Mouse (Mus musculus) heart, embryonic 16.5 days (tissue): ENCODE results near the gene Med24. TPM values are rescaled to one million over a fixed set of nuclear protein-coding genes. Genes with fewer than 3 reads are reported as not detected.

Experiments used
- ATAC-seq: fragments of 200-750 bp; cut with Nextera tagmentation; replicated peaks from 2 replicates; pipeline ENCODE4 v1.8.0; 2017; ENCODE audit warnings: moderate number of reproducible peaks; ENCODE audit not compliant: insufficient read depth, low FRiP score; ENCODE audit errors: extremely low read depth
- H3K27ac ChIP-seq: fragments of 300-500 bp; sonication (generic); 2 replicates; pipeline ENCODE4 v1.5.1; 2014; ENCODE audit warnings: mild to moderate bottlenecking, low read length, control low read depth, moderate library complexity
- H3K27me3 ChIP-seq: fragments of 300-500 bp; sonication (generic); 2 replicates; pipeline ENCODE4 v1.6.1; 2014; ENCODE audit warnings: low read length, mixed read lengths; ENCODE audit not compliant: control insufficient read depth, insufficient read depth
- H3K36me3 ChIP-seq: fragments of 300-500 bp; sonication (generic); 2 replicates; pipeline ENCODE4 v1.6.1; 2014; ENCODE audit not compliant: control insufficient read depth, insufficient read depth
- H3K4me1 ChIP-seq: fragments of 300-500 bp; sonication (generic); 2 replicates; pipeline ENCODE4 v1.6.1; 2014; ENCODE audit warnings: low read length, mixed read lengths; ENCODE audit not compliant: control insufficient read depth, insufficient read depth
- H3K4me2 ChIP-seq: fragments of 300-500 bp; sonication (generic); 2 replicates; pipeline ENCODE4 v1.6.1; 2014; ENCODE audit warnings: low read depth, mild to moderate bottlenecking, control low read depth, low read length
- H3K4me3 ChIP-seq: fragments of 300-500 bp; sonication (generic); 2 replicates; pipeline ENCODE4 v1.5.1; 2014; ENCODE audit warnings: mild to moderate bottlenecking, control low read depth, low read length
- H3K9ac ChIP-seq: fragments of 300-500 bp; sonication (generic); 2 replicates; pipeline ENCODE4 v1.6.1; 2014; ENCODE audit warnings: low read length, control low read depth
- H3K9me3 ChIP-seq: fragments of 300-500 bp; sonication (generic); replicated peaks from 2 replicates; pipeline ENCODE4 v1.6.1; 2016; ENCODE audit warnings: low read length; ENCODE audit not compliant: control insufficient read depth
- WGBS: fragments of 180-500 bp; shearing (Covaris S2); extraction: QIAGEN DNeasy Blood & Tissue Kit; methylation state at CpG from one replicate; pipeline ENCODE4 v1.1.7; 2014; 5-methylcytosine and 5-hydroxymethylcytosine counted together
- polyA plus RNA-seq: library from polyadenylated mRNA; unstranded; fragments of >200 nt; fragmentation: Nextera tagmentation; extraction: Ambion mirVana; gene quantifications from 2 replicates; pipeline ENCODE4 v1.2.1, GENCODE M21; 2015

Gene Med24
- polyA plus RNA-seq, 1 experiment from 2014 or later = 36.8 TPM

- H3K36me3 ChIP-seq = 0 out of 2 replicates have a peak, but pooled peaks cover 3% of the 10 kb centered on the region
- H3K9me3 ChIP-seq = peaks cover 5% of the 10 kb centered on the region
- WGBS = 83% methylated on average over 4 of the region's 4 CpGs
These were observed 5.9 kb upstream of the Med24 start for GRCm38 (mm10) chr11:98735111-98735510.

GRCm38 (mm10) chr11:98734020-98734419, 4.8 kb upstream of the Med24 start:
- ATAC-seq = no peak
- Histone ChIP-seq H3K9me3 (peaks cover 5% of the 10 kb centered on the region), H3K36me3 (0 out of 2 replicates have a peak, but pooled peaks cover 3% of the 10 kb centered on the region), H3K4me2 (no peak overlapping the region), H3K27me3 (no peaks in the 10 kb centered on the region), H3K4me1 (peaks cover 7% of the 10 kb centered on the region), H3K4me3 (no peak overlapping the region), H3K27ac (no peak overlapping the region), H3K9ac (no peak overlapping the region)
- WGBS = 77% methylated on average over 3 of the region's 3 CpGs

More at GRCm38 (mm10) chr11:98735111-98735510, 5.9 kb upstream of the Med24 start:
- no peaks in the 10 kb centered on the region for H3K27me3 ChIP-seq
- H3K9ac ChIP-seq = no peak overlapping the region
- H3K4me2 ChIP-seq = no peak overlapping the region
- ATAC-seq = no peak
- H3K4me1 ChIP-seq = peaks cover 11% of the 10 kb centered on the region
- H3K27ac ChIP-seq = no peak overlapping the region
- H3K4me3 ChIP-seq = no peak overlapping the region

- Histone ChIP-seq H3K4me1 (peaks cover 7% of the 10 kb centered on the region), H3K4me3 (no peak overlapping the region), H3K9me3 (peaks cover 5% of the 10 kb centered on the region), H3K9ac (no peak overlapping the region), H3K27me3 (no peaks in the 10 kb centered on the region), H3K27ac (no peak overlapping the region), H3K4me2 (no peak overlapping the region), H3K36me3 (peaks cover 12% of the 10 kb centered on the region; the same call in 1 of the 2 replicates)
- ATAC-seq = no peak
- 51% methylated on average over 5 of the region's 5 CpGs for WGBS
These were observed 1.9 kb upstream of the Med24 start for GRCm38 (mm10) chr11:98731134-98731533.

GRCm38 (mm10) chr11:98730727-98731126, 1.5 kb upstream of the Med24 start:
- Histone ChIP-seq H3K4me1 (peaks cover 7% of the 10 kb centered on the region), H3K9me3 (peaks cover 5% of the 10 kb centered on the region), H3K4me3 (no peak overlapping the region), H3K36me3 (peaks cover 15% of the 10 kb centered on the region; the same call in 1 of the 2 replicates), H3K4me2 (no peak overlapping the region), H3K27ac (no peak overlapping the region), H3K9ac (no peak overlapping the region), H3K27me3 (no peaks in the 10 kb centered on the region)
- 43% methylated on average over 4 of the region's 4 CpGs for WGBS
- no peak for ATAC-seq

- H3K27me3 ChIP-seq = no peaks in the 10 kb centered on the region
- no peak overlapping the region for H3K4me2 ChIP-seq
- H3K27ac ChIP-seq = no peak overlapping the region
- no peaks in the 10 kb centered on the region for H3K9me3 ChIP-seq
- WGBS = 94% methylated on average over 15 of the region's 15 CpGs
- H3K4me1 ChIP-seq = peaks cover 18% of the 10 kb centered on the region
- no peak overlapping the region for H3K4me3 ChIP-seq
- no peak overlapping the region for H3K9ac ChIP-seq
- H3K36me3 ChIP-seq = peaks cover 16% of the 10 kb centered on the region
- ATAC-seq = no peak
These were observed 3.2 kb downstream of the Med24 start for GRCm38 (mm10) chr11:98725926-98726506.

- WGBS = 69% methylated on average over 7 of the region's 7 CpGs
- H3K27me3 ChIP-seq = no peaks in the 10 kb centered on the region
- peaks cover 16% of the 10 kb centered on the region for H3K36me3 ChIP-seq
- H3K9ac ChIP-seq = no peak overlapping the region
- H3K9me3 ChIP-seq = no peaks in the 10 kb centered on the region
- peaks cover 20% of the 10 kb centered on the region for H3K4me1 ChIP-seq
- H3K27ac ChIP-seq = no peak overlapping the region
- no peak for ATAC-seq
- H3K4me3 ChIP-seq = no peak overlapping the region
- no peak overlapping the region for H3K4me2 ChIP-seq
These were observed 6.1 kb downstream of the Med24 start for GRCm38 (mm10) chr11:98723098-98723497.

- peaks cover 17% of the 10 kb centered on the region for H3K36me3 ChIP-seq
- peaks cover 24% of the 10 kb centered on the region for H3K4me1 ChIP-seq
- no peak overlapping the region for H3K4me3 ChIP-seq
- no peaks in the 10 kb centered on the region for H3K27me3 ChIP-seq
- WGBS = 38% methylated on average over 24 of the region's 24 CpGs
- no peaks in the 10 kb centered on the region for H3K9me3 ChIP-seq
- H3K9ac ChIP-seq = peak overlapping the region; percentile 49; the same call in 1 of the 2 replicates
- peak; percentile 89 for ATAC-seq
- peak overlapping the region; percentile 44 for H3K4me2 ChIP-seq
- peak overlapping the region; percentile 94 for H3K27ac ChIP-seq
These were observed 7.6 kb downstream of the Med24 start for GRCm38 (mm10) chr11:98721458-98722226.

GRCm38 (mm10) chr11:98720756-98721155, 8.5 kb downstream of the Med24 start:
- H3K9me3 ChIP-seq = no peaks in the 10 kb centered on the region
- peak overlapping the region; percentile 94 for H3K27ac ChIP-seq
- peaks cover 17% of the 10 kb centered on the region for H3K36me3 ChIP-seq
- peaks cover 24% of the 10 kb centered on the region for H3K4me1 ChIP-seq
- no peak overlapping the region for H3K4me3 ChIP-seq
- ATAC-seq = no peak
- WGBS = 67% methylated on average over 2 of the region's 2 CpGs
- no peaks in the 10 kb centered on the region for H3K27me3 ChIP-seq
- H3K9ac ChIP-seq = no peak overlapping the region
- no peak overlapping the region for H3K4me2 ChIP-seq

- peaks cover 24% of the 10 kb centered on the region for H3K4me1 ChIP-seq
- H3K27ac ChIP-seq = no peak overlapping the region
- 0 out of 2 replicates have a peak overlapping the region, but pooled peaks have one; percentile 33 for H3K9ac ChIP-seq
- no peaks in the 10 kb centered on the region for H3K9me3 ChIP-seq
- 18% methylated on average over 13 of the region's 13 CpGs for WGBS
- no peak overlapping the region for H3K4me3 ChIP-seq
- no peaks in the 10 kb centered on the region for H3K27me3 ChIP-seq
- ATAC-seq = no peak
- peaks cover 23% of the 10 kb centered on the region; the same call in 1 of the 2 replicates for H3K36me3 ChIP-seq
- no peak overlapping the region for H3K4me2 ChIP-seq
These were observed 11.3 kb downstream of the Med24 start for GRCm38 (mm10) chr11:98717904-98718303.
